Mouse (Mus musculus) hindbrain, embryonic 14.5 days (tissue): Measurements from ENCODE around the gene Rnf187. TPM values are rescaled to one million over a fixed set of nuclear protein-coding genes. Genes with fewer than 3 reads are reported as not detected.
A peak's percentile ranks its signal among the peaks of the same experiment; 100 is the strongest.

Experiments used
- ATAC-seq: fragments of 200-750 bp; cut with Nextera tagmentation; 2 replicates; pipeline ENCODE4 v1.8.0; 2017; ENCODE audit warnings: moderate number of reproducible peaks, mild to moderate bottlenecking, moderate TSS enrichment, moderate library complexity; ENCODE audit not compliant: low FRiP score
- DNase-seq: peaks from one replicate; pipeline ENCODE4 v3.0.0-alpha.2; 2015; ENCODE audit warnings: low spot score
- H3K27ac ChIP-seq: fragments of 300-500 bp; sonication (generic); 2 replicates; pipeline ENCODE4 v1.5.1; 2014; ENCODE audit warnings: mild to moderate bottlenecking, moderate library complexity
- H3K27me3 ChIP-seq: fragments of 300-500 bp; sonication (generic); 2 replicates; pipeline ENCODE4 v1.6.1; 2014; ENCODE audit warnings: mild to moderate bottlenecking, low read length, mixed read lengths; ENCODE audit not compliant: control insufficient read depth, insufficient read depth
- H3K36me3 ChIP-seq: fragments of 300-500 bp; sonication (generic); replicated peaks from 2 replicates; pipeline ENCODE4 v1.6.1; 2014; ENCODE audit not compliant: control insufficient read depth, insufficient read depth
- H3K4me1 ChIP-seq: fragments of 300-500 bp; sonication (generic); replicated peaks from 2 replicates; pipeline ENCODE4 v1.6.1; 2014; ENCODE audit warnings: antibody characterized with exemption, low read length, mixed read lengths; ENCODE audit not compliant: control insufficient read depth, insufficient read depth
- H3K4me2 ChIP-seq: fragments of 300-500 bp; sonication (generic); replicated peaks from 2 replicates; pipeline ENCODE4 v1.6.1; 2014; ENCODE audit warnings: mild to moderate bottlenecking, moderate library complexity
- H3K4me3 ChIP-seq: fragments of 300-500 bp; sonication (generic); replicated peaks from 2 replicates; pipeline ENCODE4 v1.5.1; 2014; ENCODE audit warnings: mild to moderate bottlenecking, low read length
- H3K9ac ChIP-seq: fragments of 300-500 bp; sonication (generic); 2 replicates; pipeline ENCODE4 v1.6.1; 2014
- H3K9me3 ChIP-seq: fragments of 300-500 bp; sonication (generic); 2 replicates; pipeline ENCODE4 v1.6.1; 2016; ENCODE audit warnings: low read length; ENCODE audit not compliant: control insufficient read depth
- WGBS: fragments of 180-500 bp; shearing (Covaris S2); extraction: QIAGEN DNeasy Blood & Tissue Kit; methylation state at CpG from one replicate; pipeline ENCODE4 v1.1.7; 2014; 5-methylcytosine and 5-hydroxymethylcytosine counted together
- polyA plus RNA-seq: library from polyadenylated mRNA; unstranded; fragments of >200 nt; fragmentation: Nextera tagmentation; extraction: Ambion mirVana; gene quantifications from 2 replicates; pipeline ENCODE4 v1.2.1, GENCODE M21; 2014

The Rnf187 gene
- polyA plus RNA-seq, 1 experiment from 2014 or later: 682 TPM

DNA sequence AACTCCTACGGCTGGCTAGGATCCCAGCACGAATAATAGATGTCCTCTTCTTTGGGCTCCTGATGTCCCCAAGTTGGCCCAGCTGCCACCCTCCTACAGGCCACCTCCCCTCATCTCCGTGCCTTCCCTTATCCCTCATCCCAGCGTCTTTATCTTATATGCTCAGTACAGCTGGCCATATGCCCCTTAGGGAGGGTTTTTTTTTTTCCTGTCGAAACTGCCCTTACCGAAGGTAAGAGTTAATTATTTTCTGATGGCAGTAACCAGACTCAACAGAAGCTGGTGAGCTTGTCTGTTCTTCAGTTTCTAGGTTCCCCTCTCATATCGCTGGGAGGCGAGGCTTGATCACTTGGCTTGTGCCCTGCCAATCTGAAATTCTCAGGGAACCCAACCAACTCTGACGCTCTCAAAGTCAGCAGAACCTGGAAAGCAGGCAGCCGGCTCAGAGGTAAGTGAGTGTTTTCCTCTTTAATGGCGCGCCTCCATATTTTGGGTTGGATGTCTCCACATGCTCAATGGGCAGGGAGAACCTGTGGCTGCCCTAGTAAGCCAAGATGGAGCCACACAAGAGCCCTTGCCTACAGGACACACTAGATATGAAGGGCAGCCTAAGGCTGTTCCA is 20.9 kb downstream of the Rnf187 start, which contains the start of gene Btnl10:
Gene Btnl10, plus strand, starts transcription at position 164 of the 622 bp plus-strand sequence.
- ATAC-seq (no peak), DNase-seq (no peak)
- Histone ChIP-seq H3K4me3 (no peak within 1 kb of the TSS), H3K27ac (no peak within 1 kb of the TSS), H3K9me3 (no peaks in the 10 kb centered on the region), H3K4me2 (no peak within 1 kb of the TSS), H3K9ac (no peak within 1 kb of the TSS), H3K4me1 (no peaks in the 10 kb centered on the region), H3K27me3 (no peaks in the 10 kb centered on the region), H3K36me3 (no peaks in the 10 kb centered on the region)
- WGBS: 88% methylated on average over 12 of the region's 12 CpGs

DNA sequence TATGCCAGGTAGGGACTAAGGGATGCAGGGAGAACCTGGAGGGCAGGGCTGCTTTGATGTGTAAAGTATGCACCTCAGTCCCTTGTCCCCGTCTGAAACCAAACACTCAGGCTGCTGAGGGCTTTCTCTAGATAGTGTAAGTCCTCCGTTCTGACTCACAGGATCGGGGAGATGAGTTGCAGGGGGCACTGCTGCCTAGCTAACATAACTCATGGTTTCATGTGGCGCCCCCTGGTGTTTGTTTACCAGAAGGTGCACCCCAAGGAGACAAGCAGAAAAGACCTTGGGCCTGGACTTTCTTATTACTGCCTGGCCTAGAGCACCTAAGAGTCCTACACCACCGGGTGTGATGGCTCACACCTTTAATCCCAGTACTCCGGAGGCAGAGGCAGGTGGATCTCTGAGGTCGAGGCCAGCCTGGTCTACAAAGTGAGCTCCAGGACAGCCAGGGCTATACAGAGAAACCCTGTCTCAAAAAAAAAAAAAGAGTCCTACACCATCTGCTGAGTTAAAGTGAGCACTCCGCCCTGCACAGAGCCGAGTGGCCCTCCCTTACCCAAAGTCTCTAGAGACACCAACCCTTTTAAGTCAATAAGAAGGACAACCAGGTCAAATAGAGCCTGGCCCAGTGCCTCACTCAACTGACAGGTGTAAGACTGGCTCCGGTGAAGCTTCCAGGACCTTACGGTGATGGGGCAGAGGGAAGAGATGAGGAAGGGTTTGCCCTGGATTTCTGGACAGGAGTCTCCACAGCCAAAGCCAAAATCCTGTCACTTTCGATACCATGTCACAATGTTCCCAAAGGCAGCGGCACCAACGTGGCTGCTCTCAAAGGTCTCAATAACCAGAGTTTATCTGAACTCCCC is 21.6 kb downstream of the Rnf187 start:
- DNase-seq (no peak), ATAC-seq (no peak)

DNA sequence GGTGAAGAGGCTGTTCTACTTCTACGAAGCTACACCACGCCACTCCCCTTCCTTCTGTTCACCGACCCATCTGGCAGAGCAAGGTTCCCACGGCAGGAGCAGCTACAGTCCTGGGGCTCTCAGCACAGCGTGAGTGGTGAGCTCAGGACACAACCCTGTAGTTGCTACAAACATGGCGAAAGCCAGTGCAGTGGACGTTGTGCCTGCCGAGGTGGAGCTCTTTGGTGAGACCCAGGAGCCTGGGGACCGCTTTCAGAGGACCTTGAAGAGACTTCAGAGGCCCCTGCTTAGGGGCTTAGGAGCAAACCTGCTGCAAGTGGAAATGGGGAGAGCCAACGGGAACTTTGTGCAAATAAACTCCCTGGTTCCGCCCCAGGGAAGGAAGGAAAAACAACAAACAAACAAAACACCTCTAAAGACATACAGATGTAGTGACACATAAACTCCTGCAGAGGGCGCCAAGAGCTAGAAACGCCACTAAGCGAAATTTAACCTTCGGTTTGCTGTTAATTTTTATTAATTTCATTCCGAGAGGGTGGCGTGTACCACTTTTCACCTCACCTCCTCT is 24.2 kb downstream of the Rnf187 start:
- no peaks in the 10 kb centered on the region for H3K27me3 ChIP-seq
- DNase-seq: peak; percentile 76
- H3K4me1 ChIP-seq: no peaks in the 10 kb centered on the region
- no peak overlapping the region for H3K27ac ChIP-seq
- no peaks in the 10 kb centered on the region for H3K9me3 ChIP-seq
- peak overlapping the region; percentile 51 for H3K4me2 ChIP-seq
- H3K9ac ChIP-seq: peak overlapping the region; percentile 48
- no peaks in the 10 kb centered on the region for H3K36me3 ChIP-seq
- WGBS: 19% methylated on average over 17 of the region's 17 CpGs
- peak overlapping the region; percentile 18 for H3K4me3 ChIP-seq
- ATAC-seq: peak; percentile 48; the same call in 1 of the 2 replicates

More for the DNA sequence above, 21.6 kb downstream of the Rnf187 start:
- H3K27me3 ChIP-seq: no peaks in the 10 kb centered on the region
- no peak overlapping the region for H3K4me3 ChIP-seq
- WGBS: 50% methylated on average over 14 of the region's 14 CpGs
- no peak overlapping the region for H3K4me2 ChIP-seq
- H3K27ac ChIP-seq: no peak overlapping the region
- no peaks in the 10 kb centered on the region for H3K4me1 ChIP-seq
- H3K36me3 ChIP-seq: no peaks in the 10 kb centered on the region
- H3K9ac ChIP-seq: no peak overlapping the region
- H3K9me3 ChIP-seq: no peaks in the 10 kb centered on the region

DNA sequence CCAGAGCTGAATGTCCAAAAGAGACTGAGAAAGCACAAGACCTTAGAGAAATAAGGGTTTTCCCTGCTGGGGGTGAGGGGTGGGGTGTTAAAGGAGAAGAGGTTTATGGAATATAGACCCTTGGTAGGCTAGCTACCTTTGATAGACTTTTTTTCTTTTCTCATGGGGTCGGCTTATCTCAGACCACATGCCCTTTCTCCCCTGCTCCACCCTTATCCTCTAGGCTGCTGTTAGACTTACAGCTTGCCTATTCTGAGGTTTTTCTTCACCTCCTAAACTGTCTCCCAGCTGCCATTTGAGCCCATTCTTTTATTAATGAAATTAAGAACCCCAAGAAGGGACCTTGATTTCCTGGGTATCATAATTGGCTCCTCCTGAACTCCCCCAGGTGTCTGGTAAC is 24.9 kb downstream of the Rnf187 start:
- Histone ChIP-seq H3K27me3 (no peaks in the 10 kb centered on the region), H3K9ac (no peak overlapping the region), H3K36me3 (no peaks in the 10 kb centered on the region), H3K4me3 (no peak overlapping the region), H3K9me3 (no peaks in the 10 kb centered on the region), H3K27ac (no peak overlapping the region), H3K4me1 (no peaks in the 10 kb centered on the region), H3K4me2 (no peak overlapping the region)
- ATAC-seq (no peak), DNase-seq (no peak)
- WGBS: 91% methylated on average over 1 of the region's 1 CpGs

DNA sequence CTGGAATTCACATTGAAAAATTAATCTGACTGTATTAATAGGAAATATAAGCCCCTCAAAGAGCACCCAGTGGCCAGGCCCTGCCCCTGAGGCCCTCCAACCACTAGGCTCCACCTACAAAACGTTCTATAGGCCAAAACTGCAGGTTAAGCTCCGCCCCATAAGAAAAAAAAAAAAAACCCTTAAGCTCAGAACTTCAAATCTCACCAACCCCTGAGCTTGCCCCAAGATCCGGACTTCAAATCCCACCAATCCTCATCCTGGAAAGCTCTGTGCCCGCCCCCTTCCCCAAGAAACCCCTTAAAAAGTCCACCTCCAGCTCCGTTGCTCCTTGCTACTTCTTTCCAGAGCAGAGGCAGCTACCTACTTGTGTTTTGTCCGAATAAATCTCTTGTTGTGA is 33.9 kb downstream of the Rnf187 start:
- H3K9me3 ChIP-seq: no peaks in the 10 kb centered on the region
- H3K4me2 ChIP-seq: 0 out of 2 replicates have a peak overlapping the region, but pooled peaks have one; percentile 90
- no peak overlapping the region for H3K27ac ChIP-seq
- H3K4me3 ChIP-seq: no peak overlapping the region
- H3K9ac ChIP-seq: no peak overlapping the region
- peaks cover 14% of the 10 kb centered on the region for H3K4me1 ChIP-seq
- 46% methylated on average over 6 of the region's 6 CpGs for WGBS
- DNase-seq (no peak), ATAC-seq (no peak)
- peaks cover 24% of the 10 kb centered on the region for H3K36me3 ChIP-seq
- H3K27me3 ChIP-seq: no peaks in the 10 kb centered on the region

DNA sequence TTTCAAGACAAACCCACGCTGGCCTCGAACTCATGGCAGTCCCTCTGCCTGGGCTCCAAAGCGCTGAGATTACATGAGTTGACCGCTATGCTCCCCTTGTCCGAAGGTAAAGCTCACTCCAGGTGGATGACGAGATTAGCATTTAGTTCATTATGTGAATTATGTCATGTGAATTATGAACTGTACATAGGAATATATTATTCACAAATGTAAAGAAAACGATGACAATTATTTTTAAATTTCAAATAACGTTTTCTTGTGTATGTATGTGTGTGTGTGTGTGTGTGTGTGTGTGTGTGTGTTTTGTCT is 34.4 kb downstream of the Rnf187 start:
- ATAC-seq (peak; percentile 36), DNase-seq (no peak)
- Histone ChIP-seq H3K4me1 (peaks cover 14% of the 10 kb centered on the region), H3K27me3 (no peaks in the 10 kb centered on the region), H3K36me3 (peaks cover 27% of the 10 kb centered on the region), H3K4me3 (peak overlapping the region; percentile 72), H3K9me3 (no peaks in the 10 kb centered on the region), H3K9ac (peak overlapping the region; percentile 92), H3K4me2 (peak overlapping the region; percentile 90), H3K27ac (no peak overlapping the region)
- WGBS: 5% methylated on average over 8 of the region's 8 CpGs

DNA sequence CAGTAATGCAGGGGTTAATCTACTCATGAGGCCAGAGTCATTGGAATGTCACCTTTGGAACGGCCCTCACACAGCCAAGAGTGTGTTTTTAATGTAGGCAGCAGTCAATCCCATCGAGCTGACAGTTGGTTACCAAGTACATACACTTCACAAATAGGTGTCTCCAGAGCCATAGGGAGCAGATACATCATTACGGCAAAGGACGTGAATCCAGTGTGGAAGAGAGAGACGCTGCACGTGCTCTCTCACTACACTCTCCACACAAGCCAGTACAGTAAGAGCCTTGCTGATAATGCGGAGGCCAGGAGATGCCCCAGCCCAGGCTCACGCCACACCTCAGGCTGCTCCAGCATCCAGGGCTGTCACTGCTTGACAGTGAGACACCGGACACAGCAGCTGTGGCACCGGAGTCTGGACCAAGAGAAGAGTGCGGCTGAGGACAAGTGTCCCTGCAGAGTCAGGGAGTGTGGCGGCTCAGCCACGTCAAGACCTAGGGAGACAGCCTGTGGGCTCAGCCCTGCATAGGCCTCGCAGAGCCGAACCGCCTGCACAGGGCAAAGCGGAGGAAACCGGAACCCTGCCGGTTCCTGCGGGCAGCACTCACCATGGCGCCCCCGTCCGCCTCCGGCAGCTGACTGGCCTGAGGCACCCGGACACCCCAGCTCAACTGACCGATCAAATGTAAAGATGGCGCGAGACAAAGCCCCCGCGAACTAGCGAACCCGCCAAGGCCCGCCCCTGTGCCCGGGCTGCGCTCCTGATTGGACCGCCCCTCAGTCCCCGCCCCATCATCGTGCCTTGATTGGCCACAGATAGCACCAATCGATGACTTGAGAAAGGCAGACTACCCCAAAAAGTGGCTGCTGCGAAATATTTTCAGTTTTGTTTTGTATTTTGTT is 35.0 kb downstream of the Rnf187 start, which contains the start of gene Zfp39:
Gene Zfp39, minus strand, starts transcription at position 715 of the 899 bp plus-strand sequence.
- ATAC-seq (peak; percentile 98), DNase-seq (peak; percentile 94)
- H3K27me3 ChIP-seq: no peaks in the 10 kb centered on the region
- H3K4me1 ChIP-seq: peaks cover 14% of the 10 kb centered on the region
- under 1% methylated on average over 40 of the region's 40 CpGs for WGBS
- H3K27ac ChIP-seq: peak within 1 kb of the TSS; percentile 88
- H3K9ac ChIP-seq: peak within 1 kb of the TSS; percentile 92
- peak within 1 kb of the TSS; percentile 90 for H3K4me2 ChIP-seq
- peak within 1 kb of the TSS; percentile 72 for H3K4me3 ChIP-seq
- H3K36me3 ChIP-seq: peaks cover 33% of the 10 kb centered on the region
- no peaks in the 10 kb centered on the region for H3K9me3 ChIP-seq

DNA sequence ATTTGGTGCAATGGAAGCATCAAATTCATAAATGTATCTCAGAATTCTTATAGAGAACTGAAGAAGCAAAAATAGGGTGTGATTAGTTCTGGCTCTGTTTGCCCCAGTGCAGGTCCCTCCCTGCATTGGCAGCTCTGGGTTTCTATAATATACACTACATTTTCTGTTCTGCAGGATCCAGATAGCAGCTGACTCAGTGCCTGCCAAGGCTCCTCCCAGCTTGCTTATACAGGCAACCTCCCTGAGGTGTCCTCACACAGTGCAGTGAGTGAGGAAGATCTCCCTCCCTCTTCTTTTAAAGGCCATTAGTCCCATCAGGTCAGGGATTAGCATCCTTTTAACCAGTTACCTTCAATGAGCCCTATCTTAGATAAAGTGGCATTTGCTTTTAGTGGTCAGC is 37.6 kb downstream of the Rnf187 start:
- ATAC-seq (no peak), DNase-seq (no peak)
- Histone ChIP-seq H3K27me3 (no peaks in the 10 kb centered on the region), H3K9me3 (no peaks in the 10 kb centered on the region), H3K27ac (no peak overlapping the region), H3K36me3 (peaks cover 55% of the 10 kb centered on the region), H3K4me1 (peaks cover 14% of the 10 kb centered on the region), H3K4me3 (no peak overlapping the region), H3K4me2 (no peak overlapping the region), H3K9ac (no peak overlapping the region)
